Mouse (Mus musculus): ENCODE data around the gene Nr2c2ap. TPM values are rescaled to one million over a fixed set of nuclear protein-coding genes. Genes with fewer than 3 reads are reported as not detected.

Gene Nr2c2ap
- polyA plus RNA-seq, 1 experiment from 2014 or later = 38.0 TPM

DNA sequence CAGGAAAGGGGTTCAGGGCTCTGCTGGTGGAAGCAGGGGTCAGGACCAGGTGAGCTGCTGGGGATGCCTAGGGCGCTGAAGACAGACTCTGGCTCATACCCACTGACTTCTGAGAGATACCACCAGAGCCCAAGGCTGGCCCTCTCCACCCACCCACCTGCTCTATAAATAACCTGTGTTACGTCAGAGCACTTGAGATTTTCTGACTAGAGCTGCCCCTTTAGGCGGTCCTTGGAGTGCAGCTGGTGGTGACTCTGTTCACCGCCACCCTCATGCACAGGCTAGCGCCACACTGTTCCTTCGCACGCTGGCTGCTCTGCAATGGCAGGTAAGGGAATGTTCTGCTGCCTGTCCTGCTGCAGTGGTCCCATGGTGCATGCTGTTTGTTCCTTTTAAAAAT lies 42.9 kb downstream of the Nr2c2ap start:
- peaks cover 29% of the 10 kb centered on the region for H3K4me1 ChIP-seq (replicated peaks)
- WGBS = 92% methylated on average over 7 of the region's 7 CpGs
- H3K4me3 ChIP-seq = no peak overlapping the region

DNA sequence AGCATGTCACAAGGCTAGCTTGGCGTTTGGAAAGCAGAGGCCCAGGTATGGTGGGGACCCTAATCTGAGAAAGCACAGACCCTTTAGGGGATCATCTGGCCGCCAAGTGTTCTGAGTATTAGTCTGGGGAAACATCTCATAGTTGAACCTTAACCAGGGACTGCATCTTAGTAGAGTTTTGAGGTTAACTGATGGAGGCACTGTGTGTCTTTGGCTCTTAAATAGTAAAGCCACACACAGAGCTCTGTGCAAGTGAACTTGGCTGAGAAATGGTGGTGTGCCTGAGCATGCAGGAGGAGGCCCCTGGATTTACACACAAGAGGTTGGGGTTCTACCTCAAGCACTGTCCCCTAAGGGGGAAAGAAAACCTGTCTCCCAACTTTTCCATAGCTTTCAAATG lies 47.1 kb downstream of the Nr2c2ap start:
- 89% methylated on average over 2 of the region's 2 CpGs for WGBS
- Histone ChIP-seq H3K9me3 (no peaks in the 10 kb centered on the region), H3K27me3 (ENCODE audit: insufficient read depth, poor library complexity, severe bottlenecking) (no peaks in the 10 kb centered on the region), H3K4me1 (replicated peaks) (peaks cover 9% of the 10 kb centered on the region), H3K36me3 (peaks cover 73% of the 10 kb centered on the region), H3K4me3 (no peak overlapping the region), H3K27ac (no peak overlapping the region)
- no peak for DNase-seq (ENCODE audit: low spot score)

More for the DNA sequence above, 42.9 kb downstream of the Nr2c2ap start:
- DNase-seq (ENCODE audit: low spot score) = no peak
- Histone ChIP-seq H3K27me3 (ENCODE audit: insufficient read depth, poor library complexity, severe bottlenecking) (no peaks in the 10 kb centered on the region), H3K27ac (no peak overlapping the region), H3K36me3 (peaks cover 39% of the 10 kb centered on the region), H3K9me3 (no peaks in the 10 kb centered on the region)

DNA sequence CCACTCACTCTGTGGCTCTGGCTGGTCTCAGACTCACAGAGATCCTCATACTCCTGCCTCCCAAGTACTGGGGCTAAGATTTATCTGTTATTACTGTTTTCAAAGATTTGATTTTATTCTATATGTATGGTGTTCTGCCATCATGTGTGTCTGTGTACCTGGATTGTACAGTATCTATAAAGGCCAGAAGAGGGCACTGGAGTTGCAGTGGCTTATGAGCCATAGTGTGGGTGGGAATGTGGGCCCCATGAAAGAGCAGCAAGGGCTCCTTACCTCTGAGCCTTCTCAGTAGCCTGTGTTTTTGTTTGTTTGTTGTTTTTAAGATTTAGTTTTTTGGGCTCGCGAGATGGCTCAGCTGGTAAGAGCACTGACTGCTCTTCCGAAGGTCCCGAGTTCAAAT lies 47.9 kb downstream of the Nr2c2ap start:
- H3K36me3 ChIP-seq = peaks cover 79% of the 10 kb centered on the region
- H3K9me3 ChIP-seq = no peaks in the 10 kb centered on the region
- 0 out of 2 replicates have a peak, but pooled peaks cover 3% of the 10 kb centered on the region for H3K4me1 ChIP-seq (replicated peaks)
- no peak for DNase-seq (ENCODE audit: low spot score)
- H3K27ac ChIP-seq = no peak overlapping the region
- H3K27me3 ChIP-seq (ENCODE audit: insufficient read depth, poor library complexity, severe bottlenecking) = no peaks in the 10 kb centered on the region
- no peak overlapping the region for H3K4me3 ChIP-seq
- WGBS = 98% methylated on average over 4 of the region's 4 CpGs

DNA sequence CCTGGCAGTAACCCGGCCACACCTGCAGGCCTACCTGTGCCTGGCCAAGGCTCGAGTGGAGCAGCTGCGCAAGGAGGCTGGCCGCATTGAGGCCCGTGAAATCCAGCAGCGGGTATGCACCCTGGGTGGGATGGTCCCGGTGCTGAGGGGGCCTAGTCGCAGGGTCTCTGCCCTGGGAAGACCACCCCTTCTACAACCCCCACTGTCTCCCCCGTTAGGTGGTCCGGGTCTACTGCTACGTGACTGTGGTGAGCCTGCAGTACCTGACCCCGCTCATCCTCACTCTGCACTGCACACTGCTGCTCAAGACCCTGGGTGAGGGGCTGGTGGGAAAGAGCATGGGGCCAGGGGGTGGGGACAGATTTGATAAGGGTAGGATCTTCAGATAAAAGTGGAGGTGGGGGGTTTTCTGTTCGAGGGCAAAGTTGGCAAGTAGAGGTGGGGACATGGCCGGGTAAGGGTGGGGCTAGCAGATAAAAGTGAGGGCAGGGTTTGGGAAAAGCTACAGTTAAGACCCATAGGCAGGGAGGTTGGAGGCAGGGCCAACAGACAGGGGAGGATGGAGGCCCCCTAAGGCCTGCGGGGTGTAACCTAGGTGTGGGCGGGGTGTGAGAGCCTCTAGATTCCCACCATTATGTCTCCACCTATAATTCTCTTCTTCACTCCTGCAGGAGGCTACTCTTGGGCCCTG lies 50.2 kb downstream of the Nr2c2ap start:
- peaks cover 68% of the 10 kb centered on the region for H3K36me3 ChIP-seq
- no peak for DNase-seq (ENCODE audit: low spot score)
- H3K4me1 ChIP-seq (replicated peaks) = peaks cover 4% of the 10 kb centered on the region; the same call in 1 of the 2 replicates
- WGBS = 82% methylated on average over 16 of the region's 16 CpGs
- no peak overlapping the region for H3K27ac ChIP-seq
- H3K27me3 ChIP-seq (ENCODE audit: insufficient read depth, poor library complexity, severe bottlenecking) = no peaks in the 10 kb centered on the region
- H3K9me3 ChIP-seq = no peaks in the 10 kb centered on the region
- no peak overlapping the region for H3K4me3 ChIP-seq

DNA sequence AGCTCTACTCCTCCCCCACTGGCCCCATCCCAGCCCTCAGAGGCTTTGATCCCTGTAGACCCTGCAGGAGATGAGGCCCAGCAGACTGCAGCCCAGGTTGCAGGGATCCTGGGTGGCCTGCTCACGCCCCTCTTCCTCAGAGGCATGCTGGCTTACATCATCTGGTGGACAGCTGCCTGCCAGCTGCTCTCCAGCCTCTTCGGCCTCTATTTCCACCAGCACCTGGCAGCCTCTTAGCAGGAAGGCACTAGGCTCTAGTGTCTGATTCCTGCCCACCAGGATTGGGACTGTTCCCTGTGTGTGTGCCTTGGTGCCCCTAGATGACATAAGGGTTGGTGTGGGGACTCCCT lies 50.7 kb downstream of the Nr2c2ap start:
- peaks cover 63% of the 10 kb centered on the region for H3K36me3 ChIP-seq
- H3K9me3 ChIP-seq = no peaks in the 10 kb centered on the region

DNA sequence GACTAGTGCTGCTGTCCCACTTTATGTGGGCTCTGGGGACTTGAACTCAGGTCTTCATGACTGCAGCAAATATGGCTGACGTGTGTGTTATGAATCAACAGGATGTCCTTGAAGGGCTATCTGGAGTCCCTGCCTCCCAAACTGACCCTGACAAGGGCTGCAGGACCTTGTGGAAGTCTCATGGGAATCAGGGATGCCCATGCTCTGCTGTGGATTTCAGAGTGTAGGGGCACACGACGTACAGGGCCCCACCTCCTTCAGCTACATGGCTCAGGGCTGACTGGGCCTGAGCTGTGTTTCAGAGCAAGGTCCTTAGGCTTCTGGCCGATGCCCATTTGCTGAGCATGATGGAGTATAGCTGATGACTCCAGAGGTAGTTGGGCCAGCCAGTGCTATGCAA lies 52.1 kb downstream of the Nr2c2ap start:
- Histone ChIP-seq H3K27me3 (ENCODE audit: insufficient read depth, poor library complexity, severe bottlenecking) (no peaks in the 10 kb centered on the region), H3K27ac (no peak overlapping the region), H3K4me1 (replicated peaks) (peaks cover 6% of the 10 kb centered on the region; the same call in 1 of the 2 replicates), H3K4me3 (no peak overlapping the region), H3K9me3 (no peaks in the 10 kb centered on the region), H3K36me3 (peaks cover 51% of the 10 kb centered on the region)
- WGBS = 86% methylated on average over 4 of the region's 4 CpGs
- no peak for DNase-seq (ENCODE audit: low spot score)

More for the DNA sequence above, 50.7 kb downstream of the Nr2c2ap start:
- peaks cover 6% of the 10 kb centered on the region; the same call in 1 of the 2 replicates for H3K4me1 ChIP-seq (replicated peaks)
- H3K27ac ChIP-seq = no peak overlapping the region
- 72% methylated on average over 2 of the region's 2 CpGs for WGBS
- H3K4me3 ChIP-seq = no peak overlapping the region
- no peaks in the 10 kb centered on the region for H3K27me3 ChIP-seq (ENCODE audit: insufficient read depth, poor library complexity, severe bottlenecking)
- no peak for DNase-seq (ENCODE audit: low spot score)

Other genes starting within 250 kb of the Nr2c2ap start
- gene Cilp2, start 243.6 kb upstream of the Nr2c2ap start, polyA plus RNA-seq (2016; fragmentation: Nextera tagmentation; extraction: Ambion mirVana) = 0.44 and 0.47 TPM in 2 replicates
- 4.7 and 4.8 TPM in 2 replicates for gene Tssk6, start 229.1 kb upstream of the Nr2c2ap start, polyA plus RNA-seq (2016; fragmentation: Nextera tagmentation; extraction: Ambion mirVana)
- 166 and 177 TPM in 2 replicates for gene Ndufa13, start 228.8 kb upstream of the Nr2c2ap start, polyA plus RNA-seq (2016; fragmentation: Nextera tagmentation; extraction: Ambion mirVana)
- 4.9 and 7.3 TPM in 2 replicates for gene Yjefn3, start 228.6 kb upstream of the Nr2c2ap start, polyA plus RNA-seq (2016; fragmentation: Nextera tagmentation; extraction: Ambion mirVana)
- 46.9 and 50.3 TPM in 2 replicates for gene Gatad2a, start 134.9 kb upstream of the Nr2c2ap start, polyA plus RNA-seq (2016; fragmentation: Nextera tagmentation; extraction: Ambion mirVana)
- 62.6 and 66.8 TPM in 2 replicates for gene Mau2, start 88.6 kb upstream of the Nr2c2ap start, polyA plus RNA-seq (2016; fragmentation: Nextera tagmentation; extraction: Ambion mirVana)
- gene Sugp1, start 88.5 kb upstream of the Nr2c2ap start, polyA plus RNA-seq (2016; fragmentation: Nextera tagmentation; extraction: Ambion mirVana) = 51.3 and 54.2 TPM in 2 replicates
- 0.56 and 0.88 TPM in 2 replicates for gene Tm6sf2, start 58.4 kb upstream of the Nr2c2ap start, polyA plus RNA-seq (2016; fragmentation: Nextera tagmentation; extraction: Ambion mirVana)
- 0.12 and 0.20 TPM in 2 replicates for gene Hapln4, start 47.9 kb upstream of the Nr2c2ap start, polyA plus RNA-seq (2016; fragmentation: Nextera tagmentation; extraction: Ambion mirVana)
- 20.2 and 67.1 TPM in 2 replicates for gene Ncan, start 10.5 kb upstream of the Nr2c2ap start, polyA plus RNA-seq (2016; fragmentation: Nextera tagmentation; extraction: Ambion mirVana)
- 19.5 and 20.6 TPM in 2 replicates for gene Rfxank, start 7.8 kb downstream of the Nr2c2ap start, polyA plus RNA-seq (2016; fragmentation: Nextera tagmentation; extraction: Ambion mirVana)
- gene Borcs8, start 8.2 kb downstream of the Nr2c2ap start, polyA plus RNA-seq (2016; fragmentation: Nextera tagmentation; extraction: Ambion mirVana) = 46.9 and 48.3 TPM in 2 replicates
- 0.58 and 0.76 TPM in 2 replicates for gene Mef2b, start 8.4 kb downstream of the Nr2c2ap start, polyA plus RNA-seq (2016; fragmentation: Nextera tagmentation; extraction: Ambion mirVana)
- 56.2 and 64.9 TPM in 2 replicates for gene Tmem161a, start 41.0 kb downstream of the Nr2c2ap start, polyA plus RNA-seq (2016; fragmentation: Nextera tagmentation; extraction: Ambion mirVana)
- 2.6 and 3.5 TPM in 2 replicates for gene Slc25a42, start 81.0 kb downstream of the Nr2c2ap start, polyA plus RNA-seq (2016; fragmentation: Nextera tagmentation; extraction: Ambion mirVana)
- gene Sugp2, start 102.9 kb downstream of the Nr2c2ap start, polyA plus RNA-seq (2016; fragmentation: Nextera tagmentation; extraction: Ambion mirVana) = 56.1 and 58.2 TPM in 2 replicates
- 39.7 and 40.9 TPM in 2 replicates for gene Armc6, start 103.1 kb downstream of the Nr2c2ap start, polyA plus RNA-seq (2016; fragmentation: Nextera tagmentation; extraction: Ambion mirVana)
- gene Homer3, start 151.5 kb downstream of the Nr2c2ap start, polyA plus RNA-seq (2016; fragmentation: Nextera tagmentation; extraction: Ambion mirVana) = 107 and 108 TPM in 2 replicates
- gene Ddx49, start 171.2 kb downstream of the Nr2c2ap start, polyA plus RNA-seq (2016; fragmentation: Nextera tagmentation; extraction: Ambion mirVana) = 54.4 and 54.8 TPM in 2 replicates
- gene Cope, start 171.2 kb downstream of the Nr2c2ap start, polyA plus RNA-seq (2016; fragmentation: Nextera tagmentation; extraction: Ambion mirVana) = 324 and 329 TPM in 2 replicates
- gene Cers1, start 184.4 kb downstream of the Nr2c2ap start, polyA plus RNA-seq (2016; fragmentation: Nextera tagmentation; extraction: Ambion mirVana) = 3.0 and 7.3 TPM in 2 replicates
- gene Gdf1, start 198.5 kb downstream of the Nr2c2ap start, polyA plus RNA-seq (2016; fragmentation: Nextera tagmentation; extraction: Ambion mirVana) = 2.9 and 4.3 TPM in 2 replicates
- gene Upf1, start 221.9 kb downstream of the Nr2c2ap start, polyA plus RNA-seq (2016; fragmentation: Nextera tagmentation; extraction: Ambion mirVana) = 19.0 and 25.0 TPM in 2 replicates
- gene Comp, start 242.2 kb downstream of the Nr2c2ap start, polyA plus RNA-seq (2016; fragmentation: Nextera tagmentation; extraction: Ambion mirVana) = 0.27 and 0.38 TPM in 2 replicates

Measured in hindbrain, embryonic 10.5 days (tissue).